Mouse (Mus musculus): ENCODE data around the gene Tph2.

Tph2 gene

GRCm38 (mm10) chr10:115143641-115144040 lies 41.2 kb downstream of the Tph2 start:
- peak; percentile 51 for DNase-seq (ENCODE audit: low read depth, low spot score)

DNA sequence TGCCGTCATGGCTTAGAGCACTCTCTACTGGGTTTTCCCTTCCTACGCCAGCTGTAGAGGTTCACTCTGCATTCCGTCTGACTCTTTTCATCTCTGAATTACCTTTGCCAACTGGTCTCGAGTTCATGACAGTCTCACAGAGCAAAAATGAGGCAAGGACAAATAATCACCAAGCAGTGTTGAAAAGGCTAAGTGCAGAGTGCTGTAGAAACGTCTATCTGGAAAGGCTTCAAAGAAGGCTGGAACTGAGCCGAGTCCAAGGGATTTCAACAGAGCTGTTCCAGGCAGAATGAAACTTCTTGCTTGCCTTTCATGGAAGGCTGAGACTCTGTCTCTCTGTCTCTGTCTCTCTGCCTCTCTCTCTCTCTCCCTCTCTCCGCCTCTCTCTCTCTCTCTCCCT lies 47.8 kb downstream of the Tph2 start:
- DNase-seq (ENCODE audit: low read depth, low spot score) = no peak

- no peak for DNase-seq (ENCODE audit: low read depth, low spot score)
Measured at GRCm38 (mm10) chr10:115127907-115128306, 56.9 kb downstream of the Tph2 start.

GRCm38 (mm10) chr10:115125550-115125949 lies 59.3 kb downstream of the Tph2 start:
- no peak for DNase-seq (ENCODE audit: low read depth, low spot score)

DNA sequence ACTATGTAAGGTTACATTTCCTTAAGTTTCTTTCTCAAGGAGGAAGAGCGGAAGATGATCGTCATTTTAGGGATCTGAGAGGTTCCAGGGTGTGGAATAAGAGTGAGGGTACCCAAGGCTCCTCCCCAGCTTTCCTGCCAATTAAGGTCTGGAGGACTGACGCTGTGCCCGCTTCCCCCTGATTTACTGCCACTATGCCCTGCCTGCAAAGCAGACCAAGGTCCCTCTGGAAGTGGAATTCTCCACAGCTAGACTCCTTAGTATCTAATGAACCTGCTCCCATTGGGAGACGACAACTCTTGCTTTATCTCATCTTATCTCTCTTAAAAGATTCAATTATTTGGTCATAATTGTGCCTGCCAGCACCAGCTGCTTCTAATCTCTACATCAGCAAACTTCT lies 59.8 kb downstream of the Tph2 start:
- no peak for DNase-seq (ENCODE audit: low read depth, low spot score)

GRCm38 (mm10) chr10:115107666-115108540 lies 76.9 kb downstream of the Tph2 start:
- no peak for DNase-seq (ENCODE audit: low read depth, low spot score)

DNA sequence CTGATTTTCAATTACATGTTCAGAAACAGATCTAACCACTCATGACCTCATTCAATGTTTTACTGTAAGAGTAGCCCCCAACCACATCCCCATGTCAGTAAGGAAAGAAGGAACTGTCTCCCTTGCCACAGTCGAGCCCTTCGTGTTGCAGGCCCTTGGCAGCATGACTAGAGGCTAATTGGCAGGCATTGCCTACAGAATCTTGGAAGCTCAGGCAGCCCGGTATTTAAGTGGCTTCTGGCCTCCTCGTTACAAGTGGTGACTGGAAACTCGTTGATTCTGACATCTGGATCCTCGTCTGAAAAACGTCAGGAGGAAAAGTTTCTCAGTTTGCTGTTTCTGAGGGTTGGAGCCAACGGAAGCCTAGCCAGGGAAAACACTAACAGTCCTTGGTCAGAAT lies 80.6 kb downstream of the Tph2 start:
- no peak for DNase-seq (ENCODE audit: low read depth, low spot score)

- DNase-seq (ENCODE audit: low read depth, low spot score) = no peak
Measured at GRCm38 (mm10) chr10:115099890-115100580, 84.8 kb downstream of the Tph2 start.

DNA sequence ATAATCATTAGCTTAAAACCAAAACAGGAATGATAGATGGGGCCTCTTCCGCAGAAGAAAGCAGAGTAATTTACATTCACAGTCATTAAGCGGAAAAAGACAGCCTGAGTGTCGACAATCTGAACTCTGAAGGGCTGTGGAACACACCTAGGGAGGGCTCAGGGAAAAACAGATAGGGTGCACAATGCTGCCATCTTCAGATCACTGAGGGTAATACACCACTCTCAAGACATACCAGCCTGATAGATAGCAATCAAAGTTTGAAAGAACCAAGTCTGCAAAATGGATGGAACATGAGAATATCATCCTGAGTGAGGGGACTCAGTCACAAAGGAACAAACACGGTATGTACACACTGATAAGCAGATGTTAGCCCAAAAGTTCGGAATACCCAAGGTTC lies 87.7 kb downstream of the Tph2 start:
- DNase-seq (ENCODE audit: low read depth, low spot score) = peak; percentile 42

DNA sequence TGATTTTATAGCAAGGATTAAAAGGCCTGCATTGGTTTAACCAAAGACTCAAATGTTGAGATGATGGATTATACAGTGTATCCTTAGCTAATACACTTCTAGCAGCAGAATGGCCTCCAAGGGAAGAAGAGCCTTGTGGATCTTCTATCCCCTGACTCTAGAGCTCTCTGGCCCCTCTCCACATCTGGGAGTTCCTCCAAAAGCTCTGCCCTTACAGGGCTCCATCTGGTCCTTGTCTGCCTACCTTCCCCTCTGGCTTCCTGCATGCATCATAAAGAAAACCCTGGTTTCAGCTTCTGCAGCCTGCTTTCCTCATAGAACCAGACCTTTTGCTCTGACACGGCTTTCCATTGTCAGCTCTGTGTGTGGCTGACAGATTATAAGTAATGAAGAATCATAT lies 88.6 kb downstream of the Tph2 start:
- no peak for DNase-seq (ENCODE audit: low read depth, low spot score)

- DNase-seq (ENCODE audit: low read depth, low spot score) = no peak
Measured at GRCm38 (mm10) chr10:115078232-115078631, 106.6 kb downstream of the Tph2 start.

DNA sequence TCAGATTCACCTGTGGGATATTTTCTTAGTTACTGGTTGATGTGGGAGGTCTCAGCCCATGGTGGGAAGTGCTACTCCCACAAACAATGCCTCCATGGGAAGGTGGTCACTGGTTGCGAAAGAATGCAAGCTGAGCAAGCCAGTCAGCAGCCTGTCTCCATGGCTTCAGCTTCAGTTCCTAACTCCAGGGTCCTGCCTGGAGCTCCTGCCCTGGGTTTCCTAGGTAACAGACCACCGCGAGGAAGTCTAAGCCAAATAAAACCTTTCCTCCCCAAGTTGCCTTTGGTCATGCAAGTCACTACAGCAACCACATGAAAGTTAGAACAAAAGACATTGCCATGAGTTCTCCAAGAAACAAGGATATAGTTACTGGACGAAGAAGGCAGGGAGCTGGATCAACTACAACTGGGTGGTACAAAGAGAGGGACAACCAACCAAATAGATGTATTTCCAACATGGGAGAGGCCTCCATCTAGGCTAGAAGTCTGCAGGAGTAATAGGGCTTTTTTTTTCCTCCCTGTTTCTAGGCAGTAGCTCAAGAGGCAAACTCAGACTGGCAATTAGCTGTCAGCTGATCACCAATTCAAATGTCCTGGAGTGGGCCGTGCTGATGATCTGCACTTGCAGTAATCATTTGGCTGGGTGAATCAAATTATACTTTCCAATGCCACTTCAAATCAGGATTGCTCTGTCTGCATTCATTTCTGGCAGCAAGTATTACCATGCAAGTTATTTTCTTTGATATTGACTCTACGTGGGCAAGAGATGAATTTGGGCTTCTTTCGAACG lies 115.5 kb downstream of the Tph2 start:
- no peak for DNase-seq (ENCODE audit: low read depth, low spot score)

- DNase-seq (ENCODE audit: low read depth, low spot score) = no peak
Measured at GRCm38 (mm10) chr10:115063936-115064335, 120.9 kb downstream of the Tph2 start.

- no peak for DNase-seq (ENCODE audit: low read depth, low spot score)
Measured at GRCm38 (mm10) chr10:115061498-115061897, 123.3 kb downstream of the Tph2 start.

GRCm38 (mm10) chr10:115060759-115061158 lies 124.1 kb downstream of the Tph2 start:
- no peak for DNase-seq (ENCODE audit: low read depth, low spot score)

DNA sequence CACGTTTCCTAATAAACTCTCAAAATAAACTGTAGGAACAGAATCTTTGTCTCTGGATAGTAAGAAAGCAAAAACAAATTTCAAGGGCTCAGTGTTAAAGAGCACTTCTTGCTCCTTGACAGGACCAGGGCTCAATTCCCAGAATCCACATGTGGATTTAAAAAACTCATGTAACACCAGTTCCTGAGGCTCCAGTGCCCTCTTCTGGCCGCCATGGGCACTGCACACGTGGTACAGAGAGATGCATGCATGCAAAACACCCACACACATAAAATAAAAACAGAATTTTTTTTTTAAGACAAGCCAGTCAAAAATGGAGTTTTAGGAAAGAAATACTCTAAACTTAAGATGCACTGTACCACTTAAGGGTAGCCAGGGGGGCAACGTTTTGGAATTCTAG lies 133.2 kb downstream of the Tph2 start:
- DNase-seq (ENCODE audit: low read depth, low spot score) = no peak

DNA sequence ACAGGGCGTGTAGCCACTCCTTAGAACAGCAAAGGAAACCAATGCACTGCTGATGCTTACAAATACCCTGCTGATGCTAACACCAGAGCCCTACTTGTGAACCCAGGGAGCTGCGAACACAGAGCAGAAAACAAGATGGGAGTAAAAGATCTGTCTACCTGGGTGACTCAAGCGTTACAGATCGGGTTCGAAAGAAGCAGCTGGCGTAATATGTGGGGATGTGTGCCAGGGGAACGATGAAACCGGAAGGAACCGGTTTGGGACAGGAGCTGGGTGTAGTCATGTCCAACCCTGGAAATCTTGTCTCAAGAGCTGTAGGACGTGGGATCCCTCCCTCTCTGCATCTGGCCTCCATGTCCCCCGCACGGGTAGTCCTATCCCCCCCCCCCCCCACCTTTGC lies 134.1 kb downstream of the Tph2 start:
- DNase-seq (ENCODE audit: low read depth, low spot score) = no peak

DNA sequence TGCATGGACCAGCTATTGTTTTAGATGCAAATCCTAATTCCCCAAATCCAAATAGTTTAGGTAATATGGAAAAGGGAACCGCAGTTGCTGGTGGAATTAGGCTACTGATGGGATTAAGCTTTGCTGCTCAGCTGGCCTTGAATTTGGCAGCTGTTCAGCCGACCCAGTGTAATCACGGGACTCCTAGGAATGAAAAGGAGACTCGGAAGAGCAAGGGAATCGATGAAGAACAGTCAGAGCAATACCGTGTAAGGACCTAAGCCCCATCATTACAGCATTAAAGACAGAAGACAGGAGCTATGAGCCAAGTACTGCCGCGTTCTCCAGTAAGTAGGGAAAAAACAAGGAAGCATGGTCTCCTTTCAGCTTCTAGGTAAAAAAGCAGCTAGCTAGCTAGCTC lies 134.6 kb downstream of the Tph2 start:
- no peak for DNase-seq (ENCODE audit: low read depth, low spot score)

- no peak for DNase-seq (ENCODE audit: low read depth, low spot score)
Measured at GRCm38 (mm10) chr10:115048565-115048964, 136.3 kb downstream of the Tph2 start.

- no peak for DNase-seq (ENCODE audit: low read depth, low spot score)
Measured at GRCm38 (mm10) chr10:115035748-115036147, 149.1 kb downstream of the Tph2 start.
